Mouse (Mus musculus): ENCODE data around the gene Gatad2a. TPM values are rescaled to one million over a fixed set of nuclear protein-coding genes. Genes with fewer than 3 reads are reported as not detected.
A peak's percentile ranks its signal among the peaks of the same experiment; 100 is the strongest.

Gatad2a gene
- total and polyA plus RNA-seq, 2 experiments from 2014 or later: 19.3 to 30.1 TPM

- peak overlapping the region; percentile 97 for H3K4me2 ChIP-seq (ENCODE audit: low read depth, low read length, poor library complexity, severe bottlenecking)
- no peak overlapping the region for H3K4me3 ChIP-seq (ENCODE audit: low read depth, low read length)
- peaks cover 17% of the 10 kb centered on the region; the same call in 1 of the 2 replicates for H3K4me1 ChIP-seq (ENCODE audit: insufficient read depth, low read length)
- no peaks in the 10 kb centered on the region for H3K9me3 ChIP-seq (ENCODE audit: low read length)
- H3K27me3 ChIP-seq (ENCODE audit: insufficient read depth, low read length): no peaks in the 10 kb centered on the region
- no peak overlapping the region for H3K9ac ChIP-seq (replicated peaks; ENCODE audit: low read length, poor library complexity, severe bottlenecking)
- DNase-seq (ENCODE audit: low spot score) (no peak), ATAC-seq (ENCODE audit: low FRiP score) (no peak)
- 81% methylated on average over 8 of the region's 8 CpGs for WGBS
- H3K36me3 ChIP-seq (ENCODE audit: insufficient read depth, low read length): 0 out of 2 replicates have a peak, but pooled peaks cover 4% of the 10 kb centered on the region
- no peak overlapping the region for H3K27ac ChIP-seq (ENCODE audit: low read depth, low read length)
- TF ChIP-seq CTCF (IDR thresholded peaks at IDR 0.05): no peak
These were observed 92.1 kb downstream of the Gatad2a start for GRCm38 (mm10) chr8:69904096-69904495.

GRCm38 (mm10) chr8:69903063-69903542 lies 93.1 kb downstream of the Gatad2a start:
- no peak for TF ChIP-seq CTCF (IDR thresholded peaks at IDR 0.05)
- 0% methylated on average over 45 of the region's 45 CpGs for WGBS
- DNase-seq (ENCODE audit: low spot score) (peak; percentile 100), ATAC-seq (ENCODE audit: low FRiP score) (peak; percentile 90)
- Histone ChIP-seq H3K9ac (replicated peaks; ENCODE audit: low read length, poor library complexity, severe bottlenecking) (peak overlapping the region; percentile 77), H3K27ac (ENCODE audit: low read depth, low read length) (peak overlapping the region; percentile 90), H3K27me3 (ENCODE audit: insufficient read depth, low read length) (no peaks in the 10 kb centered on the region), H3K4me1 (ENCODE audit: insufficient read depth, low read length) (peaks cover 18% of the 10 kb centered on the region; the same call in 1 of the 2 replicates), H3K4me3 (ENCODE audit: low read depth, low read length) (peak overlapping the region; percentile 72), H3K36me3 (ENCODE audit: insufficient read depth, low read length) (no peaks in the 10 kb centered on the region), H3K9me3 (ENCODE audit: low read length) (no peaks in the 10 kb centered on the region), H3K4me2 (ENCODE audit: low read depth, low read length, poor library complexity, severe bottlenecking) (peak overlapping the region; percentile 97)

- Histone ChIP-seq H3K4me1 (ENCODE audit: insufficient read depth, low read length) (peaks cover 18% of the 10 kb centered on the region; the same call in 1 of the 2 replicates), H3K9me3 (ENCODE audit: low read length) (no peaks in the 10 kb centered on the region), H3K4me2 (ENCODE audit: low read depth, low read length, poor library complexity, severe bottlenecking) (peak within 1 kb of the TSS; percentile 97), H3K36me3 (ENCODE audit: insufficient read depth, low read length) (no peaks in the 10 kb centered on the region), H3K27me3 (ENCODE audit: insufficient read depth, low read length) (no peaks in the 10 kb centered on the region), H3K27ac (ENCODE audit: low read depth, low read length) (peak within 1 kb of the TSS; percentile 90), H3K9ac (replicated peaks; ENCODE audit: low read length, poor library complexity, severe bottlenecking) (peak within 1 kb of the TSS; percentile 83), H3K4me3 (ENCODE audit: low read depth, low read length) (peak within 1 kb of the TSS; percentile 72)
- WGBS: 6% methylated on average over 88 of the region's 89 CpGs
- DNase-seq (ENCODE audit: low spot score): no peak
- ATAC-seq (ENCODE audit: low FRiP score): peak; percentile 47
- peak; percentile 38 for TF ChIP-seq CTCF (IDR thresholded peaks at IDR 0.05)
These were observed 93.8 kb downstream of the Gatad2a start, which contains the start of the genes Tssk6, Ndufa13 and Yjefn3 for GRCm38 (mm10) chr8:69902163-69903062. Gene Tssk6 (plus strand): TSS chr8:69902184. Gene Ndufa13 (minus strand): TSS chr8:69902558. Gene Yjefn3 (minus strand): TSS chr8:69902712.

- Histone ChIP-seq H3K4me2 (ENCODE audit: low read depth, low read length, poor library complexity, severe bottlenecking) (peak overlapping the region; percentile 97), H3K4me1 (ENCODE audit: insufficient read depth, low read length) (peaks cover 18% of the 10 kb centered on the region; the same call in 1 of the 2 replicates), H3K4me3 (ENCODE audit: low read depth, low read length) (peak overlapping the region; percentile 72), H3K9me3 (ENCODE audit: low read length) (no peaks in the 10 kb centered on the region), H3K27me3 (ENCODE audit: insufficient read depth, low read length) (no peaks in the 10 kb centered on the region), H3K36me3 (ENCODE audit: insufficient read depth, low read length) (no peaks in the 10 kb centered on the region), H3K9ac (replicated peaks; ENCODE audit: low read length, poor library complexity, severe bottlenecking) (peak overlapping the region; percentile 83), H3K27ac (ENCODE audit: low read depth, low read length) (peak overlapping the region; percentile 90)
- peak; percentile 96 for DNase-seq (ENCODE audit: low spot score)
- WGBS: 2% methylated on average over 41 of the region's 41 CpGs
- peak; percentile 74 for TF ChIP-seq CTCF (IDR thresholded peaks at IDR 0.05)
- ATAC-seq (ENCODE audit: low FRiP score): peak; percentile 71
These were observed 94.6 kb downstream of the Gatad2a start for GRCm38 (mm10) chr8:69901484-69902162.

GRCm38 (mm10) chr8:69900895-69901451 lies 95.2 kb downstream of the Gatad2a start:
- H3K9ac ChIP-seq (replicated peaks; ENCODE audit: low read length, poor library complexity, severe bottlenecking): peak overlapping the region; percentile 83
- H3K4me3 ChIP-seq (ENCODE audit: low read depth, low read length): peak overlapping the region; percentile 72
- no peak for DNase-seq (ENCODE audit: low spot score)
- no peaks in the 10 kb centered on the region for H3K9me3 ChIP-seq (ENCODE audit: low read length)
- ATAC-seq (ENCODE audit: low FRiP score): no peak
- TF ChIP-seq CTCF (IDR thresholded peaks at IDR 0.05): no peak
- H3K4me2 ChIP-seq (ENCODE audit: low read depth, low read length, poor library complexity, severe bottlenecking): peak overlapping the region; percentile 97
- peaks cover 18% of the 10 kb centered on the region; the same call in 1 of the 2 replicates for H3K4me1 ChIP-seq (ENCODE audit: insufficient read depth, low read length)
- H3K27me3 ChIP-seq (ENCODE audit: insufficient read depth, low read length): no peaks in the 10 kb centered on the region
- 20% methylated on average over 12 of the region's 12 CpGs for WGBS
- H3K36me3 ChIP-seq (ENCODE audit: insufficient read depth, low read length): 0 out of 2 replicates have a peak, but pooled peaks cover 2% of the 10 kb centered on the region
- H3K27ac ChIP-seq (ENCODE audit: low read depth, low read length): peak overlapping the region; percentile 90

Data from midbrain, postnatal 0 days (tissue).